Mouse (Mus musculus) urinary bladder, postnatal 36 days (tissue): Measurements from ENCODE around the gene Gm10340.
"Not testable (repeated sequence)": the region's sequence is repeated elsewhere in the genome, so short reads cannot be mapped to it uniquely, and the experiment has no call there.

ENCODE experiments used
- DNase-seq, 2 experiments: peaks; one replicate each; pipeline ENCODE4 v3.0.0; 2022; ENCODE audit warnings: low spot score in 2 of 2, mixed read lengths in 1 of 2

The Gm10340 gene

GRCm38 (mm10) chr14:3133697-3134096, at the start of gene Gm10340:
Gm10340 (plus strand) TSS chr14:3133997.
- not testable (repeated sequence) for DNase-seq

- DNase-seq, result peak; percentile 6 to 7
These were observed 17.7 kb upstream of the Gm10340 start for GRCm38 (mm10) chr14:3116051-3116450.

- not testable (repeated sequence) for DNase-seq
These were observed 54.2 kb downstream of the Gm10340 start, which contains the start of gene Gm5795 for GRCm38 (mm10) chr14:3187955-3188354. Gm5795 (plus strand) TSS chr14:3188255.
